Mouse (Mus musculus) right cerebral cortex, postnatal 10 days (tissue): ENCODE measurements at regions not wholly inside any gene's neighbourhood (a gene's known extent, or its start where the extent isn't known, plus 50 kb on each side); places are given as distances from the start of the nearest gene placed in this dataset.
A peak's percentile ranks its signal among the peaks of the same experiment; 100 is the strongest.

Experiments
- DNase-seq, 2 experiments: peaks; one replicate each; pipeline ENCODE4 v3.0.0; 2021; ENCODE audit warnings: low spot score in 2 of 2

DNA sequence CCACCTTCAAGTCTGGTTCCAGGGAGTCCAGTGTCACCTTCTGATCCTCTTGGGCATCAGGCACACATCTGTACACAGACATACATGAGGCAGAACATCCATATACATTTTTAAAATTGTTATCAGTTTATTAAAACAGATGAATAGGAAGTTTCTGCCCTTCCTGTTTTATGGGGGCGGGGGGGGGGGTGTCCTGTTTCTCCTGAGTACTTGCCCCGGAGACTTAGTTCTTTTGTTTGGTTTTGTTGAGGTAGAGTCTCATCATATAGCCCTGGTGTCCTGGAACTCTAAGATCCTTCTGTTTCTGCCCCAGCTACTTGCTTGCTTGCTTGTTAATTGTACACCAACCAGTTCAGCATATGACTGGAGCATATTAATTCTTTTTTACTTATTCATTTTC lies 85.0 kb upstream of the Xpo1 start:
- DNase-seq, result no peak

DNA sequence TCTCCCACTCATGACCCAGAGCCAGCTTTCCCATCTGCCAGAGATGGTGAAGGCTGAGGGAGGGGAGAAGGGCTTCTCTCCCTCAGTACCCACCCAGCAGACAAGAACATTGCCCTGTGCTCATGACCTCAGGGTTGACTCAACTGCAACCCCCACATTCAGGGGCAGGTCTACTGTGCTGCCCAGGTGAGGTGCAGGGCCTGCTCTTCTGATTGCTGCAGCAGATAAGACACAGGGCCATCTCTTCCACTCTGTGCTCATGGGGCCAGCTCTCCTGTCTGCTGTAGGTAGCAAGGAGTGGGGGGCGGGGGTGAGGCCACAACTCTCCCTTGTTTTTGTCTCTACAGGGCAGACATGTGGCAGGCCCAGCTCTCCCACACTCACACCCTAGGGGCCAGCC lies 84.1 kb upstream of the Xpo1 start:
- DNase-seq, result no peak

DNA sequence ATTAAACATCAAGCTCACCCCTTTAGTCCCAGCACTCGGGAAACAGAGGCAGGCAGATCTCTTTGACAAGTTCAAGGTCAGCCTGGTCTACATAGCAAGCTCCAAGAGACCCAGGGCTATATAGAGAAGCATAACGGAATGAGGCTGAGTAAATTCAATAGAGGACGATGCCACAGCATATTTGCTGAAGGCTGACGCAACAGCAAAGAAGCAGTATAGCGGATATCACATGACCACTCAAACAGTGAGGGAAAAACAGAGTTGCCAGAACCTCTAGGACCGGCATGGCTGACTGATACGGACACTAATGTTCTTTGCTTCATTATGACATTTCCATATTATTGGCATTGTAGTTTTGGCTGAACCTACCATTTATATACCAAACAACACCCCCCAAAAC lies 74.2 kb upstream of the Xpo1 start:
- no peak for DNase-seq

DNA sequence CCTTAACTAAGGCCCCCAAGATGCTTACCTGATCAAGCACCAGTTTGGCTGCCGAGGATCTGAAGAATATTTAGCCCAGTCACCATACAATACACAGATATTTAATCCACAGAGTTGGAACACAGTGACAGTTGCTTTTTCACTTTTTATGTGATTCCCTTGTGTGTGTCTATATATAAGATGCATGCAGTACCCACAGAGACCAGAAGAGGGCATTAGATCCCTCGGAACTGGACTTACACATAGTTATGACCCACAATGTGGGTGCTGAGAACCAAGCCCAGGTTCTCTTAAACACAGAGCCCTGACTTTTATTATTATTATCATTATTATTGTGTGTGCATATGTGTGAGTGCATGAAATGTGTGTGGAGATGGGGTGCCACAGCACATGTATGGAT lies 70.6 kb upstream of the Xpo1 start:
- no peak for DNase-seq

DNA sequence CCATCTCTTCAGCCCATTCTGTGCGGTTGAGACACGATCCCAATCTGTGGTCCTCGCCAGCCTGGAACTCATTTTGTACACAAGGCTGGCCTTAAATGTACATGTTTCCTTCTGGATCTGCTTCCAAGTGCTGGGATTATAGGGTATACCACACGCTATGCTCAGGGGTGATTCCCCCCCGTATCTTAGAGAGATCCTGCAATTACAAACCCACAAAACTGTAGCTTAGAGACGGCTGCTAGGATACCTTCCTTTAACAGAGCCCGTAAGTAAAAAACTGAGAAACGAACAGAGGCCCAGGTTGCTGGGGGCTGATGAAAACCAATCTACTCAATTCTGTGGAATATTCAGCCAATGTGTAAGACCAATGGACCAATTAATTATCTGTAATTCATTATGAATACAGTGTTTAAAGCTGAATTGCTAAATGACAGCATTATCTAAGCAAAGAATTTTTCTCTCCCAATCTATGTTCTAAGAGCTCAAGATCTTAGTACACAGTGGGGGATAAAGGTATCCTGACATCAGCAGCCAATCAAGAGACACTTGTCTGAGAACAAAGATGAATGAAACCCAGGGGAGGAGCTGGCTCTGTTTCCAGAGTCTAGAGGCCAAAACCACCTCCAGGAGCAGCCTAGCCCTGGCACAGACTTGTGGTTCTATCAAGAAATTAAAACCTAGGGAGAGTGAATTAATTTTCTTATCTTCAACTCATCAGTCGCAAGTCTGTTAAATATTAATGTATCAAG lies 54.0 kb upstream of the Xpo1 start:
- DNase-seq, result peak; percentile 27 to 52

DNA sequence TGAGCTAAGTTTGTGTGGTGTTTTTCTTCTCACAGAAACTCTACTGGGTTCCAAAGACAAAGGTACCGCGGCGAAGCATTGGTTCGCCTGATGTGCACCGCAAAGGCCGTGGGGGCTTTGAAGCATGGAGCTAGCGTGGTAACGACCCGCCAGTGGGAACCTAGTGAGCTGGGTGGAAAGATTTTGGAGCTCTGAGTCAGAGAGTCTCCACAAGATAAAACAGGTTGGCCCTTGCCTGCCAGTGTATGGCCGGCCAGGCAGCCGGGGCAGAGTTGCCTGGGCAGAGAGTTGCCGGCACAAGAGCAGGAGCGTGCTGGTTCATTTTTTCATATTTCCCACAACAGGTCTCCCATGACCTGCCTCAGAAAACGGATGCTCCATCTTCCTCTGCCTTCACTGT lies 52.3 kb upstream of the Xpo1 start:
- DNase-seq, result no peak

DNA sequence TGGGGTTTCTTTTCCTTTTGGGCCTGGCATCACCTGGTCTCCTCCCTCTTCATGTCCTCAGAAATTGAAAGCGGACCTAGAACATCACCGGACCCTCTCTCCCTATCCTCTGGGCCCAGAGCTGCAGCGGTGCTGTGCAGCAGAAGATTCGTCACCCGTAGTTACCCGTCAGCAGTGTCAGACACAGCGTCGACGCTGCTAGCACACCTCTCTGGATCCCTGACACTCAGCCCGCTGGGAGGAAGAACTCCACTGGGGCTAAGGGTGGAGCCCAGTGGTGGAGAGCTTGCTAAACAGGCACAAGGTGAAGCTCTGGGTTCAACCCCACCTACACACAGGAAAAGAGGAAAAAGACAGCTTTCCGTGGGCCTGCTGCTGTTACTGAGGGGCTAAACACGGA lies 51.8 kb upstream of the Xpo1 start:
- no peak for DNase-seq
